Comparison of ENCODE assay signal across 14 mouse cellular contexts in the genomic region with DNA sequence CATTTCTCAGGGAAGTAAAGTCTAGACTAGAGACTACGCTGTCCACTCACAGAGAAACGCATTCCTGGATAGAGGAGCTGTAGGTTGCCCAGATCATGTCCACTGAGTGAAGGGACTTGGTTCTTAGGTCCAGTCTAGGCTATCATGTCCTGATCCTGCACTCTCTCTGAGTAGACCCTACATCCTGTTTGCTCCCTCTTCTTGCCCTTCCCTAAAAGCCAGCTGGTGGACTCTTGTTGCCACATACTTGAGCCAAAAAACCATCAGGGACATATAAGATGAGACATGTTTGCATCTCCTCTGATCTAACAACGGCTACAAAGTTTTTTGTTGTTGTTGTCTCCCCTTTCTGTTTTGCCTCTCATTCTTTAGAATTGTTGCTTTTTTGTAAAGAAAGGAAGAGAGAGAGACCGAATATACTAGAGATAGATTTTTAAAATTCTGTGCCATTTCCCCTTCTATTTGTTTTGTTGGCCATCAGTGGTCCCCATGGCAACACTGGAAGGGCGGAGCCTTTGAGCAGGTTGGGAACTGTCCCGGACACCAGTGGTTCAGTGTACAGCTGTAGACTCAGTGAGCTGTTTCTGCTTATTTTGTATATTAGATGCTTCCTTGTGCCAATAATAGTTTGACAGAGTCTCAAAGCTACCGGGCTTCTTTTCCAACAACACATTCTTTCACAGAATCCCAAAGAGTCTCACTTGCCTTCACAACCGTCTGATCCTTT. TPM values are rescaled to one million over a fixed set of nuclear protein-coding genes. Genes with fewer than 3 reads are reported as not detected.
DNase-seq lines count a peak whose midpoint lies in the region; ATAC-seq and TF ChIP-seq lines count a peak whose summit lies in the region.
"Had no signal": no experiment of that assay in that cellular context is flagged by ENCODE, and none has a peak within 500 bp of the region (broad histone marks: within the 10 kb centered on the region; RNA-seq: fewer than 3 reads in every experiment).

No protein-coding gene starts in this region.

- no peak overlapping the region for H3K4me3 ChIP-seq in lung, adult 2 months (replicated peaks; ENCODE audit: extremely low read depth, low read depth, low read length)
- H3K4me3 ChIP-seq in lung, embryonic 14.5 days (ENCODE audit: low read depth, low read length): no peak overlapping the region
- H3K4me3 ChIP-seq: hindbrain, embryonic 13.5 days; layer of hippocampus, adult 2 months; liver, embryonic 12.5 days had no signal

- WGBS in lung, adult 2 months: 52% methylated on average over 8 of the region's 8 CpGs
- 61% methylated on average over 8 of the region's 8 CpGs for WGBS in lung, embryonic 14.5 days

- no peak overlapping the region for H3K27ac ChIP-seq in lung, embryonic 14.5 days (ENCODE audit: low read depth)
- H3K27ac ChIP-seq: hindbrain, embryonic 13.5 days; layer of hippocampus, adult 2 months; liver, embryonic 12.5 days had no signal

- no peak overlapping the region for H3K9ac ChIP-seq in lung, embryonic 14.5 days
- H3K9ac ChIP-seq: hindbrain, embryonic 13.5 days; liver, embryonic 12.5 days had no signal

- DNase-seq in lung, adult 18-20 months: peak; percentile 57 to 63
- DNase-seq in lung, adult 2 months: no peak
- DNase-seq in gastrocnemius, postnatal 14 days: peak; percentile 54
- peak; percentile 72 for DNase-seq in lung, embryonic 14.5 days
- DNase-seq in skeletal muscle tissue, adult 2 months (ENCODE audit: low read depth, low spot score): peak; percentile 54
- no peak for DNase-seq in MN1 (ENCODE audit: low spot score)
- no peak for DNase-seq in cerebellum, postnatal 10 days
- DNase-seq: adrenal gland, postnatal 10 days; kidney, adult 18-20 months had no signal

- ATAC-seq in lung, embryonic 14.5 days (ENCODE audit: insufficient read depth): peak; percentile 81
- ATAC-seq: forebrain, embryonic 14.5 days; liver, embryonic 12.5 days had no signal

- TF ChIP-seq POLR2A in lung, adult 2 months (IDR thresholded peaks at IDR 0.05; ENCODE audit: borderline replicate concordance, extremely low read depth, low read depth, low read length): no peak

- intact Hi-C loops in gastrocnemius, postnatal 14 days (cut with DNase I; ENCODE audit: low total_unique reads): no loop called here

- no peak for TF ChIP-seq CTCF in lung, adult 2 months (IDR thresholded peaks at IDR 0.05; ENCODE audit: insufficient read depth, low read length)
- no peak for TF ChIP-seq CTCF in lung, embryonic 14.5 days (IDR thresholded peaks at IDR 0.05; ENCODE audit: low read depth)

- H3K4me2 ChIP-seq in lung, embryonic 14.5 days: no peak overlapping the region
- H3K4me2 ChIP-seq: hindbrain, embryonic 13.5 days; liver, embryonic 12.5 days; midbrain, embryonic 11.5 days had no signal

- no peaks in the 10 kb centered on the region for H3K36me3 ChIP-seq in lung, embryonic 14.5 days (ENCODE audit: insufficient read depth)
- H3K36me3 ChIP-seq: hindbrain, embryonic 13.5 days; liver, embryonic 12.5 days had no signal

- no peaks in the 10 kb centered on the region for H3K27me3 ChIP-seq in lung, embryonic 14.5 days (ENCODE audit: insufficient read depth, low read length)
- H3K27me3 ChIP-seq: hindbrain, embryonic 13.5 days; liver, embryonic 12.5 days had no signal

- H3K9me3 ChIP-seq in lung, embryonic 14.5 days (ENCODE audit: low read depth, low read length): no peaks in the 10 kb centered on the region
- H3K9me3 ChIP-seq: hindbrain, embryonic 13.5 days; liver, embryonic 12.5 days had no signal

- no peaks in the 10 kb centered on the region; the same call in 1 of the 2 replicates for H3K4me1 ChIP-seq in lung, adult 2 months (ENCODE audit: control insufficient read depth, insufficient read depth, low read length)
- 0 out of 2 replicates have a peak, but pooled peaks cover 4% of the 10 kb centered on the region for H3K4me1 ChIP-seq in lung, embryonic 14.5 days (ENCODE audit: insufficient read depth)
- H3K4me1 ChIP-seq: hindbrain, embryonic 13.5 days; liver, embryonic 12.5 days had no signal

RNA-seq across cellular contexts. Expression of a gene that starts 15.2 kb away (rescaled TPM):
- 2.0 and 2.9 TPM in 2 replicates for polyA plus RNA-seq in lung, adult 2 months (2012; rRNA removed)
- total RNA-seq in gastrocnemius, postnatal 14 days (2021): 1 to 10 TPM in 1 of 2 experiments, under 1 TPM in 1; 0.78 to 1.2 TPM
- polyA plus RNA-seq in lung, embryonic 14.5 days (2014; fragmentation: Nextera tagmentation; extraction: Ambion mirVana): 0.09 and 0.12 TPM in 2 replicates
- polyA plus RNA-seq: liver, embryonic 12.5 days had no signal

Comparison
In these comparisons a context has a peak if more than half of its experiments do, and no peak if none do; other contexts are left out.
1. DNase-seq: peak in lung, adult 18-20 months (2 of 2), gastrocnemius, postnatal 14 days (single experiment), lung, embryonic 14.5 days (single experiment) and skeletal muscle tissue, adult 2 months (single experiment); none in lung, adult 2 months (single experiment), MN1 (single experiment) and cerebellum, postnatal 10 days (0 of 2).